Mouse (Mus musculus) mesoderm, embryonic 11.5 days (tissue): Measurements from ENCODE around the gene Samt3.

Source experiments
- DNase-seq: peaks from one replicate; pipeline ENCODE4 v3.0.0-alpha.2; 2012; ENCODE audit warnings: low read depth, low spot score

Gene Samt3

DNA sequence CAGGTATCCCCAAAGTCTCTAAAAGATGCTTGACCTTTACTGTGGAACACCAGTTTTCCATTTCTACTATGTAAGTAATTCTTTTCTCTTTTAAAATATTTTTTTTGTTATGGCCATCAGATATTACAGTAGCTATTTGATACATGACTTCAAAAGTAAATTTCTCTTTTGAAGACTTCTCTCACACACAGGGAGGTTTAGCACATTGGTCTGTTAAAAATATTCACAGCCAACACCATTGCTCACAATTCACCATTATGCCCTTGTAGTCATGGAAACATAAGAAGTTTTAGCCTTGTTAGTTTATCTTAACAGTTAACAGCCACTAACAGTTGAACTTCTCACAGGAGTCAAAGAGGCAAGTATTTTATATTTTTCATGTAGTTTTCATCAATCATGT is at the start of gene Samt3:
TSS of gene Samt3 (plus strand) at position 301 of the 400 bp plus-strand sequence.
- DNase-seq = no peak

DNA sequence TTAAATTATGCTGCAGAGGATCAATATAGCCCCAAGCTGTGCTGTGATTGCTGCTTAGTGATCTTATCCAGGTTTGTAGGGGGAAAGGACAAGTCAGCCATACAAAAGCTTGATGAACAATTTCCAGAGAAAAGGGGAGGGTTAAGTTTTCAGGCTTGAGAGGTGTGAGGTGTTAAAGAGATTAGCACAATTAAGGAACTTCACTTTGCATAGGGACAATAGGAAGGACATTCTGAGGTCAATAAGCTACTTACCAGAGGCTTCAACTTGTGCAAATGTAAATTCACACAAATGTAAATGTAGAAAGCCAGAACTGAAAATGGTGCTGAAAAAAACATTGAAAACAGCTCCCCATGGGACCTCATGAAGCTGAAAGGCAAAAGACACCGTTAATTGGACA is 27.4 kb upstream of the Samt3 start:
- DNase-seq = no peak

DNA sequence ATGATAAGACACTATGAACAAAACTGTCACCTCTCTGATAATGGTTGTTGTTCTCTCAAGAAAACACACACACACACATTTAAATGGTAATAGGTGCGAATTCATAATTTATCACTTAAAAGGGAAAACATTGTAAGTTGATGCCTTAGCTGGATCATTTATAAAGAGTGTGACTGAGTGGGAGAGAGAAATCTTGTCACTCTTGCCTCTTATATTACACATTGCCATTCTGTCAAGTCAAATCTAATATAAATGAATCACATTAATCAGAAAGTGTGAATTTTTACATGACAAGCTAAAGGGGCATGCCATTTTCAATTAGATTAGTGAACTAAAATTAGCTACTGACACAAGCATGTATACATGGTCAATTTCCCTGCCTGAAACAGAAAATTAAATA is 44.7 kb downstream of the Samt3 start:
- no peak for DNase-seq
